Mouse (Mus musculus) embryonic fibroblast, embryonic 13.5 days (primary cell): ENCODE results near the gene Rin2.

Source experiments
- CTCF ChIP-seq: IDR thresholded peaks from 2 replicates; pipeline ENCODE4 v1.5.1; 2011; ENCODE audit warnings: mild to moderate bottlenecking, control low read depth, low read length, moderate library complexity, borderline replicate concordance; ENCODE audit not compliant: insufficient read depth
- POLR2A ChIP-seq: IDR thresholded peaks from 2 replicates; pipeline ENCODE4 v1.6.1; 2011; ENCODE audit warnings: low read depth, mild to moderate bottlenecking, control low read depth, low read length, moderate library complexity

DNA sequence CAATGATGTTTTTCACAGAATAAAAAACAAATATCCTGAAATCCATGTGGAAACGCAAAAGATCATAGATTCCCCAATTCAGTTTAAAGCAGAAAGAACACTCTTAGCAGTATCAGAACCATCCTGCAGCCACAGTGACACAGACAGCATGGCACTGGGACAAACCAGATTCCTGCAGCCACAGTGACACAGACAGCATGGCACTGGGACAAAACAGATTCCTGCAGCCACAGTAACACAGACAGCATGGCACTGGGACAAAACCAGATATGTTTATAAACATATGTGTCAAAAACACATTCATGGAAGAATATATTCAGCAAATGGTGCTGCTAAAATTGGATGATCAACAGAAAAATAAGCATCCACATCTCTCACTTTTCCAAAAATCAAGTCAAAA is 42.5 kb downstream of the Rin2 start:
- TF ChIP-seq POLR2A (no peak), CTCF (no peak)
